ENCODE assay signal across 14 mouse cellular contexts in genomic region chr5:96620618-96621017, GRCm38 (mm10).
"Had no signal": no experiment of that assay in that cellular context is flagged by ENCODE, and none has a peak within 500 bp of the region (broad histone marks: within the 10 kb centered on the region; RNA-seq: fewer than 3 reads in every experiment).

No protein-coding gene starts in this region.

- ATAC-seq: liver, embryonic 12.5 days; midbrain, embryonic 15.5 days had no signal

- H3K27me3 ChIP-seq: limb, embryonic 13.5 days; liver, embryonic 12.5 days; liver, embryonic 15.5 days; midbrain, embryonic 12.5 days; midbrain, embryonic 15.5 days; neural tube, embryonic 13.5 days had no signal

- H3K4me3 ChIP-seq: limb, embryonic 10.5 days; limb, embryonic 13.5 days; liver, embryonic 12.5 days; liver, embryonic 15.5 days; midbrain, embryonic 12.5 days; midbrain, embryonic 15.5 days; neural tube, embryonic 13.5 days had no signal

- H3K4me2 ChIP-seq: limb, embryonic 13.5 days; liver, embryonic 12.5 days; liver, embryonic 15.5 days; midbrain, embryonic 12.5 days; midbrain, embryonic 15.5 days; neural tube, embryonic 13.5 days had no signal

- H3K9ac ChIP-seq: limb, embryonic 13.5 days; liver, embryonic 12.5 days; liver, embryonic 15.5 days; midbrain, embryonic 12.5 days; midbrain, embryonic 15.5 days; neural tube, embryonic 13.5 days had no signal

- H3K4me1 ChIP-seq: limb, embryonic 13.5 days; liver, embryonic 12.5 days; liver, embryonic 15.5 days; midbrain, embryonic 15.5 days; neural tube, embryonic 13.5 days had no signal

- H3K36me3 ChIP-seq: limb, embryonic 10.5 days; limb, embryonic 13.5 days; liver, embryonic 12.5 days; liver, embryonic 15.5 days; midbrain, embryonic 15.5 days; neural tube, embryonic 13.5 days had no signal

- H3K27ac ChIP-seq: limb, embryonic 10.5 days; limb, embryonic 13.5 days; liver, embryonic 12.5 days; liver, embryonic 15.5 days; midbrain, embryonic 12.5 days; midbrain, embryonic 15.5 days; neural tube, embryonic 13.5 days had no signal

- H3K9me3 ChIP-seq: limb, embryonic 10.5 days; limb, embryonic 13.5 days; liver, embryonic 12.5 days; liver, embryonic 15.5 days; midbrain, embryonic 12.5 days; midbrain, embryonic 15.5 days; neural tube, embryonic 13.5 days had no signal

- DNase-seq: kidney, adult 18-20 months; kidney, postnatal 4 days; liver; lung, adult 2 months; lung, postnatal 4 days; right cerebral cortex, postnatal 4 days; thymus, postnatal 25 days had no signal
